Mouse (Mus musculus): ENCODE data around the gene Cdipt. TPM values are rescaled to one million over a fixed set of nuclear protein-coding genes. Genes with fewer than 3 reads are reported as not detected.

Cdipt gene
- 100 to 1,000 TPM; 248 to 261 TPM for polyA plus RNA-seq (2017; shearing (Covaris generic))

DNA sequence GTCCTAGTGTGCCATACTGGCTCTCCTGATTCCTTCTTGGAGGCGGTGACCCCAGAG, at the start of gene Cdipt:
TSS of gene Cdipt (plus strand) at position 22 of the 57 bp plus-strand sequence.

DNA sequence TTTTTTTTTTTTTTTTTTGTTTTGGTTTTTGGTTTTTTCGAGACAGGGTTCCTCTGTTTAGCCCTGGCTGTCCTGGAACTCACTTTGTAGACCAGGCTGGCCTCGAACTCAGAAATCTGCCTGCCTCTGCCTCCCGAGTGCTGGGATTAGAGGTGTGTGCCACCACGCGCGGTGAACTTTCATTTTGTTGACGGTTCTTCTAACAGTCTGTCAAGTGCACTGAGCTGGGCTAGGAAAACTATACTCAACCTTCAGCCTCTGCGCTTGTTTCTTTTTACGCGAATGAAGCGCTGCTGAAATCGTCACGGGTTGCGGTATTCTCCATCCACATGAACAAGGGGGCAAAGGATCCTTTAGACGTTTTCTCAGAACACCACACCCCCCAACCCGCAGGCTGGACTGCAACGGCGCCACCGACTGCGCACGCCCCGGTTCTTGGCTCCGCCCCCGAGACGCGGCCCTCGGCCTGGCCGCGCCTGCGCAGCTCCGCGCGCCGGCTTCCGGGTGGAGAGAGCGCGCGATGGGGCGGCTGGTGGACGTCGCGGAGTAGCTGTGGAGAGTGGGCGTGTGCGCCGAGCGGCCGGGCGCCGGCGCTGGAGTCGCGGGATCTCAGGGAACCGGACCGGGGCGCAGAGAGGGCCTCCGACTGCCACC, 47.2 kb upstream of the Cdipt start, which contains the start of gene Kctd13:
TSS of gene Kctd13 (plus strand) at position 496 of the 654 bp plus-strand sequence.

DNA sequence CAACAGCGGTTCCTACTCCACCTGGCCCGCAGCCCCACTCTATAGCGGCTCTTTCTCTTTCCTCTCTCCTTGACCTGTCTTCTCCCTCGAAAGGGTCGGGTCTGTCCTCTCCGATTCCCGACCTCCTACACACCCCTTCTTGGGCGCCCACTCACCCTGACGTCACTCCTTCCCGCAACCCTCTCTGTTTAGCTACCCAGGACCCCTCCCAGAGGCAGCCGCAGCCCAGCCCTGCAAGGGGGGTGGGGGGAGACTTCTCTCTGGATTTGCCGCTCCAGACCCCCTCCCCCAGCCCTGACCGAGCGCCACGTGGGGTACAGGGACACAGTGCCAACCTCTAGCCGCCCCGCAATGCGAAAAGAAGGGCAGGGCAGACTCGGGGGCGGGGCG, 26.3 kb upstream of the Cdipt start, which contains the start of gene Asphd1:
TSS of gene Asphd1 (minus strand) at position 180 of the 390 bp plus-strand sequence.

DNA sequence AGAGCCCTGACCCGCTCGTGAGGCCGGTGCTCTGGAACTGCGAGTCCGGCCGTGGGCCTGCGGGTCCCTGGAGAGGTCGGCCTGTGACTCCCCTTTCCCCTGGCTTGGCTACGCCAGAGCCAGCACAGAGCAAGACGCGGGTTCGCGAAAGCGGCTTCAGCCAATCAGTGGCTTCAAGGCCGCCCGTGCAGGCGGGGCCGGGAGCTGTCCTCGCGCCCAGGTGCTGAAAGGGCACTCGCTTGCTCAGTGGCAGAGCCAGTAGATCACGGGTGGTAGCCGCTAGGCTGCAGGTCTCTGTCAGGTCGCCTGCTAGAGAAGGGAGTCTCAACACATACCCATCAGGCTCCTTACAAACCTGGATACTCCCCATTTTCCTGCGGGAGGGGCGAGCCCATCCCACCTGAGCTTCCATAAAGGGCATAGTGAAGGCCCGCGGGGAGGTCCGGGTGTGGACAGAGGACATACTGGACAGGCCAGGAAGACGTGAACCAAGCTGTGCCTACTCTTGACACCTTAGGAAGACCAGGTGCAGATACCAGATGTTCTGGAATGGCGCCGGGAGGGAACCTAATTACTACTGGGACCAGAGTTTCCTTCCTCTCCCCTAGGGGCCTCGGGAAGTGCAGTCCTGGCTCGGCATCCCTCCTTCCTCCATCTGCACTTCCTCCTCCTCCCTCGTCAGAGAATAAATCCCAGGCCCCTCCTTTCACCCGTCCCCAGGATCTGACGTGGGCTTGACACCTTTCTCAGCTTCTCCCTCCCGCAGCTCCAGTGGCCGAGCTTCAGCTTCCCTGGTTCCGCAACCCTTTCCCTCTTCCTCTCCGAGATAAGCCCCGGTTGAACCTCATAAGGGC, 25.7 kb upstream of the Cdipt start, which contains the start of gene Sez6l2:
TSS of gene Sez6l2 (plus strand) at position 771 of the 854 bp plus-strand sequence.

DNA sequence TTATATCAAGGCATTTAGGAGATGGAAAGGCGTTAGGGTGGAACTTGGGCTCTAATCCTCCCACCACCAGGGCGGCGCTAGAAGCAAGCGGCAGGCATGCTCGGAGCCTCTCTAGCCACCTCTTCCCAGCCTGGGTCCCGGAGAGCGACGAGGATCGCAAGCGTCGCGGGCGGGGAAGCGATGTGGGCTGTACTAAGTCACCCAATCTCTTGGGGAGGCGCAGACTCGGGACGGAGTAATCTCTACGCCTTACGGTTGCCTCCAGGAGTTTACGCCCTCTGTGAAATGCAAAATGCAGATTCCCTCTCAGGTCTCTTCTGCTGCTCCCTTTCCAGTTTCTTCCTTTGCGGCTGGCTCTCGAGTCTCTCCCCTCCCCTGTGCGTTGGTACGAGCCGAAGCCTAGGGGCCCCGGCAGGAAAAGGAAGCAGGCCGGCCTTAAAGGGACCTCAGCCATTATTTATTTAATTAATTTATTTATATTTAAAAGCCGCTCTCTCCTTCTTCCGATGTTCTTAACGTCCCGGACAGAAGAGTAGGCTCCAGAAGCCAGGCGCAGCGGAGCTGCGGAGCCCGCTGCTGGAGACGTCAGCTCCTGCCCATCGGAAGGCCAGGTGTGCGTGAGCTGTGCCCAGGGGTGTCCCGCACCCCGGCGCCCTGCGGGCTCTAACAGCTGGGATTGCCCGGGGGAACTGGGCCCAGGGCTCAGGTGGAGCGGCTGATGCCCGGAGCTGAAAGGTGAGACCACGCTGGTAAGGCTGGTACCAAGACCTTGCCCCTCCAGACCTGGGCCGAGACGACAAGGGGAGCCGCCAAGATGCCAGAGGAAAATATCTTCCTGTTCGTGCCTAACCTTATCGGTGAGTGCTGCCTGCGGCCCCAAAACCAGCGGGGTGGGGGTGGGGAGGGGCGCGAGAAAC, 494 bp downstream of the Cdipt start, which contains the start of gene Cdiptos:
TSS of gene Cdiptos (minus strand) at position 149 of the 917 bp plus-strand sequence.

DNA sequence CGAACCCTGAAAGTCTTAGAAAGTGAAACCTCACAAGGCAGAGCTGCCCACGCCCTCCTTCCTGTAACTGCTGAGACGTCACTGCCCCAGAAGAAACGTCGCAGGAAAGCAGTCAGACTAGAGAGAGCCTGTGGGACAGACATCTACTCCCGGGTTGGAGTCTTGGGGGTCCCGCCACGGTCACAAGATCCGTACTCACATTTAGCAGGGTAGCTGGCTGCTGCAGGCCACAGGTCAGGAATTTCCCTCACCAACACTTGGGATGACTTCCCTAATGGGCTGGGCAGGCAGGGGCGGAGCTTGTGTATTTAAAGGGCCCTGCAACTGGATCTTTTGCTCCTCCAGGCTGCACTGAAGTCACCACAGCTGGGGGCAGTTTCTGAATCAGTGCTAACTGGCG, 38.6 kb downstream of the Cdipt start, which contains the start of gene Mvp:
TSS of gene Mvp (minus strand) at position 302 of the 400 bp plus-strand sequence.

DNA sequence TGATC, 40.6 kb downstream of the Cdipt start, which contains the start of gene Pagr1b:
TSS of gene Pagr1b (minus strand) at position 4 of the 5 bp plus-strand sequence.

DNA sequence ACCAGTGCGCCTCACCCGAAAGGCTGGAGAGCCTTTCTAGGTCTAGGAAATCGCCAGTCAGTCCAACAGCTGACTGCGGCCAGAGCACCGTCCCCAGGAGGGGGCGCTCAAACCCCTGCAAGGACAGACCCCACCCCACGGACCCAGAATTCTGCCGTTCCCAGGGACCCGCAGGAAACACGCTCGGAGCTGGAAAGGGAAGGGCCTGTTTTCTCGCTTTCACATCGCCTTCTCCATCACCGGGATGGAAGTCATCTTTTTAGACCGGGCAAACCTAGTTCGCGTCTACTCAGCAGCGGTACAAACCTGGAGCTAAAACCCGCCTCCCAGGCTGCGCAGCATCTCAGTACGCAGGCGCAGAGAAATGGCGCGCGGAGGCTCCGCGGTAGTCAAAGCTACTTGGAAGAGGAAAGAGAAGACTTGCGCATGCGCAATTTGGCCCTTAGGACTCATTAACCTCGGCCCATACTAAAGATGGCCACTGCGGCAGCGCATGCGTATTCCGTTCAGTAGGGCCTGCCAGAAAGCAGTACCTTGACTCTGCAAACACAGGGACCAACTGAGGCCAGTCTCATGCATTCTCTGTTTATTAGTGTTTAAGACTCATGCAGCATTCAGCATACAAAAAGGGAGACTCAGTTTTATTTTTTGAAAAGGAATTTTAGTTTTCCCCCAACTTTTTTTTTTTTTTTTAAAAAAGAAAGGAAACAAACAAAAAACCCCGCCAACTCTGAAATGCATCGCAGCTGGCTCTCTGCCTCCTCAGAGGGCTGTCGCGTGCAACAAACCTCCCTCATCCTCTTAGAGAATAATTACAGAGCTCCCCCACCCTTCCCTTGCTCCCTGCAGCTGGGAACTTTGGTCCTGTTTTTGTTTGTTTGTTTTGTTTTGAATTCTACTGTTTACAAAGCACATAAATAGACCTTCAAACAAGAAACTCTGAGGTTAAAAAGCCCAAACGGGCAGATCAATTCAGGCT, 41.5 kb downstream of the Cdipt start, which contains the start of gene Pagr1a:
TSS of gene Pagr1a (minus strand) at position 382 of the 979 bp plus-strand sequence.

DNA sequence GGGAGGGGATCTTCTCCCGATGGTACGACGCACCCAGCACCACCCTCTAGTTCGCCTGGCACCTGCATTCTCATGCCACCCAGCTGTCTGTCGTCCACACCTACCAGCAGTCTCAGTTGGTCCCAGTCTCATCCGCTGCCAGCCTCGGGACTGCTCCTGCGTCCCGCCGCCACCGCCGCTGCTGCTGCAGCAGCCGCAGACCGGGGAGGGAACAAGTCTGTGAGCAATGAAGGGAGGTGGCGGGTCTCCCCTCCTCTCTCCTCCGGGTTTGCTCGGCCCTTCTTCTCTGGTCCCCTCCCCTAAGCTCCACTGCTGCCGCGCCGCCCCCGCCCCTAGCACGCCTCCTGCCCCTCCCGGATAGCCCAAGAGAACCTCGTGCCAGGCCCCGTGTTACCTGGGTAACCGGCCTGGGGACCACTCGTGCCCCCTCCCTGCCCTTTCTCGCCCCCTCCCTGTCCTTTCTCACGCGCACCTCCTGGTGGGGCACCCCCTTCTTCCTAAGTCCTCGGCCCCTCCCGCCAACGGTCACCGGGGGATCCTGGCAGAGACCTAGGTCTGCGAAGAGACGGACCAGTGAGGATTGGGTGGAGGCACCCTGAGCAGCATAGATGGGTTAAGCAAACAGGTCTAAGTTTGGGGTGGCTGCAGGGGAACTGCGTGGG, 45.3 kb downstream of the Cdipt start, which contains the start of the genes Gm42742 and Prrt2:
TSS of gene Gm42742 (minus strand) at position 197 of the 662 bp plus-strand sequence.
TSS of gene Prrt2 (minus strand) at position 311 of the 662 bp plus-strand sequence.

DNA sequence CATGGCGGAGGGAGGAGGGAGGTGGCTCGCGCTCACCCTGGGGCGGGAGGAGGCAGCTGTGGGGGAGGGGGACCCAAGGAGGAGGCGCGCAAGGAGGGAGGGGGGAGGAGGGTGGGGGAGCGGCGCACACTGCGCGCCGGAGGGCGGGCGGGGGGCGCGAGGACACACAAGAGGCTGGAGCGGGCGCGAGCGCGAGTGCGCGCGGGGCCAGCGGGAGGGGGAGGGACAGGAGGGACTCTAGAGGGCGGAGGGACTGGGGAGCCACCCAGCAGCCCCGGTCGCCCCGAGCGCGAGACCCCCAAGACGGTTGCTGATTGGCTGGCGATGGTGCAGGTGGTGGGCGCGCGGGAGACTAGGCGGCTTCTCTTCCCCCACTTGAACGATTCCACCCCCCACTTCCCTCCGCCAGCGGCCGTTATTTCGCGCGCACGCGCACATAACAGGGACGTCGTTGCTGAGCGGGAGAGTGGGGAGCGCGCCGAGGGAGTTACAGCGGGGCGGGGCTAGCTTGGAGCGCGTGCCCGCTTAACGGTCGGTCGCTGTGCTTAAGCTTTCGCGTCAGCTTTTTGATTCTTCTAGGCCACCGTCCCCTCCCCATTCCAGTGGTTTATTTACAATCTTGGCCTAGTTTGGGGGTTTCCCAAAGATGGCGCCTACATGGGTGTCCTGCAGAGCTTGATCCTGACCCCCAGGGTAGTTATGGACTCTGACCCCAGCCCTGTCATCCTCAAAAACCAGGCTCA, 51.4 kb downstream of the Cdipt start, which contains the start of gene Maz:
TSS of gene Maz (minus strand) at position 54 of the 743 bp plus-strand sequence.

Other genes starting within 250 kb of the Cdipt start
- 10 to 100 TPM; 32.8 to 38.7 TPM for gene Mapk3, start 216.3 kb upstream of the Cdipt start, polyA plus RNA-seq (2017; shearing (Covaris generic))
- 1 to 10 TPM in 1 of 2 experiments, under 1 TPM in 1; 0.89 to 1.3 TPM for gene Gdpd3, start 209.6 kb upstream of the Cdipt start, polyA plus RNA-seq (2017; shearing (Covaris generic))
- gene Ypel3, start 199.0 kb upstream of the Cdipt start, polyA plus RNA-seq (2017; shearing (Covaris generic)): 100 to 1,000 TPM; 490 to 573 TPM
- 1 to 10 TPM; 4.3 to 6.4 TPM for gene Tbx6, start 194.4 kb upstream of the Cdipt start, polyA plus RNA-seq (2017; shearing (Covaris generic))
- gene Ppp4c, start 183.4 kb upstream of the Cdipt start, polyA plus RNA-seq (2017; shearing (Covaris generic)): 100 to 1,000 TPM; 363 to 467 TPM
- under 1 TPM; 0.16 to 0.97 TPM for gene Fam57b, start 178.2 kb upstream of the Cdipt start, polyA plus RNA-seq (2017; shearing (Covaris generic))
- not detected for gene 4930451I11Rik, start 144.3 kb upstream of the Cdipt start, polyA plus RNA-seq (2017; shearing (Covaris generic))
- gene Doc2a, start 128.5 kb upstream of the Cdipt start, polyA plus RNA-seq (2017; shearing (Covaris generic)): not detected
- gene Hirip3, start 113.9 kb upstream of the Cdipt start, polyA plus RNA-seq (2017; shearing (Covaris generic)): 1 to 10 TPM; 7.9 to 8.7 TPM
- gene Ino80e, start 113.5 kb upstream of the Cdipt start, polyA plus RNA-seq (2017; shearing (Covaris generic)): 10 to 100 TPM; 75.8 to 78.6 TPM
- gene Taok2, start 91.2 kb upstream of the Cdipt start, polyA plus RNA-seq (2017; shearing (Covaris generic)): 10 to 100 TPM; 44.6 to 51.3 TPM
- 10 to 100 TPM; 39.4 to 53.1 TPM for gene Tmem219, start 53.0 kb upstream of the Cdipt start, polyA plus RNA-seq (2017; shearing (Covaris generic))
- 10 to 100 TPM; 31.6 to 38.0 TPM for gene Kctd13, start 47.0 kb upstream of the Cdipt start, polyA plus RNA-seq (2017; shearing (Covaris generic))
- under 1 TPM; 0.19 to 0.69 TPM for gene Asphd1, start 26.3 kb upstream of the Cdipt start, polyA plus RNA-seq (2017; shearing (Covaris generic))
- gene Sez6l2, start 25.4 kb upstream of the Cdipt start, polyA plus RNA-seq (2017; shearing (Covaris generic)): 1 to 10 TPM in 1 of 2 experiments, under 1 TPM in 1; 0.74 to 1.0 TPM
- gene Cdiptos, start 184 bp downstream of the Cdipt start, polyA plus RNA-seq (2017; shearing (Covaris generic)): 1 to 10 TPM in 1 of 2 experiments, under 1 TPM in 1; 0.94 to 3.5 TPM
- gene Mvp, start 38.7 kb downstream of the Cdipt start, polyA plus RNA-seq (2017; shearing (Covaris generic)): 10 to 100 TPM; 49.5 to 51.3 TPM
- 1 to 10 TPM in 1 of 2 experiments, under 1 TPM in 1; 0.71 to 3.4 TPM for gene Pagr1b, start 40.6 kb downstream of the Cdipt start, polyA plus RNA-seq (2017; shearing (Covaris generic))
- 100 to 1,000 TPM; 140 to 147 TPM for gene Pagr1a, start 41.4 kb downstream of the Cdipt start, polyA plus RNA-seq (2017; shearing (Covaris generic))
- 10 to 100 TPM; 35.6 to 68.8 TPM for gene Gm42742, start 45.2 kb downstream of the Cdipt start, polyA plus RNA-seq (2017; shearing (Covaris generic))
- 10 to 100 TPM in 1 of 2 experiments, 1 to 10 TPM in 1; 9.5 to 16.8 TPM for gene Prrt2, start 45.3 kb downstream of the Cdipt start, polyA plus RNA-seq (2017; shearing (Covaris generic))
- 100 to 1,000 TPM; 152 to 157 TPM for gene Maz, start 51.1 kb downstream of the Cdipt start, polyA plus RNA-seq (2017; shearing (Covaris generic))
- gene Kif22, start 66.6 kb downstream of the Cdipt start, polyA plus RNA-seq (2017; shearing (Covaris generic)): 10 to 100 TPM; 10.1 to 11.0 TPM
- 1 to 10 TPM in 1 of 2 experiments, not detected in 1; 1.0 TPM for gene Zg16, start 111.4 kb downstream of the Cdipt start, polyA plus RNA-seq (2017; shearing (Covaris generic))
- gene AI467606, start 115.4 kb downstream of the Cdipt start, polyA plus RNA-seq (2017; shearing (Covaris generic)): 100 to 1,000 TPM; 320 to 356 TPM
- 10 to 100 TPM; 17.9 to 21.1 TPM for gene Qprt, start 146.3 kb downstream of the Cdipt start, polyA plus RNA-seq (2017; shearing (Covaris generic))
- gene Spn, start 161.9 kb downstream of the Cdipt start, polyA plus RNA-seq (2017; shearing (Covaris generic)): 100 to 1,000 TPM in 1 of 2 experiments, 10 to 100 TPM in 1; 81.1 to 120 TPM
- 10 to 100 TPM; 59.9 to 63.9 TPM for gene Cd2bp2, start 220.1 kb downstream of the Cdipt start, polyA plus RNA-seq (2017; shearing (Covaris generic))
- 100 to 1,000 TPM in 1 of 2 experiments, 10 to 100 TPM in 1; 71.6 to 101 TPM for gene Tbc1d10b, start 232.6 kb downstream of the Cdipt start, polyA plus RNA-seq (2017; shearing (Covaris generic))
- gene Mylpf, start 233.0 kb downstream of the Cdipt start, polyA plus RNA-seq (2017; shearing (Covaris generic)): 10 to 100 TPM; 11.1 to 22.9 TPM